Mouse (Mus musculus) embryo, embryonic 10 days (tissue): Measurements from ENCODE around the gene Ptprq.

Experiments
- DNase-seq: peaks from one replicate; pipeline ENCODE4 v3.0.0-alpha.2; 2015; ENCODE audit warnings: low spot score

Gene Ptprq

DNA sequence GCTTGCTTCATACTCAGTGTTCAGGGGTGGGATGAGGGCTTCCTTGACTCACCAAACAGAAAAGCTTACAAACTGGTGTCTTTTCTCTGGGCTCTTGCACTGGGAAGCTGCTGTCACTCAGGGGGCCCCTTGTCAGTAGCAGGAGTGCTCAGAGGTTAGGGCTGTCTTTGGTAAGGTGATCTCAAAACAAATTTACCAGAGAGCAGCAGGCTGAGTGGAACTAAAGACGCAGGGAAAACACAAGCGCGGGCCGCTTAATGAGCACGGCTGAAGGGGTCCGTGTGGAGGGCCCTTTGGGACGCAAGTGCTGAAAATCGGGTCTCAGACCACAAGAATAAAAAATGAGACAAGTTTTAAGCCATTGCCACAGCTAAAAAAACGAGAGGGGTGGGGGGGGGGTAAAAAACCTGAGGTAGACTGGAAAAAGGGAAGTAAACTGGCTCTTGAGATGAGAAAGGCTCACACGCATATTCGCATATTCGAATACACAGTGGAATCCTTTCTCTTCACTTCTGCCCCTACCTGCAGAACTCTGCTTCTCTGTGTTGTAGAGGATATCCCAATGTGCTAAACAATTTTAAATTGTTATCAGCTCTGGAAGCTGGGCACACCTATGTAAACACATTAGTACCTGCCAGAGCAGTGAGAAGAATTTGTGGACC, 231.1 kb downstream of the Ptprq start:
- DNase-seq = peak; percentile 34

DNA sequence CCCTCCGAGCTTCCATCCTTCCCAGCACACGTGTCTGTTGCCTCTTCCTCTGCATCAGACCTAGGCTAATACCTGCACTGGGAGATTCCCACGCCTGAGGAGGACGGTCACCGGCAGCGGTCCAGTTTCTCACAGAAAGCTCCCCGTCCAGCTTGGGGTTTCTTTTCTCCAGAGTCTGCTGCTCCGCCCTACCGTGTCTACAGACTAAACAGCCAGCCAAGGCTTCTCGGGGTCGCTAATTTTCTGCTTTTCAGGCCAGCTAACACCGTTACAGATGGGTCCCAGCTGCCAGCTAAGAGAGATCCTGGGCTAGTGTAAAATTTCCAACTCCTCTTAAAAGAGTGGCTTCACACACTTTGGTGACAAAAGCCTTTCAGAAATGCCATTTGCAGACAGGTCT, 233.1 kb downstream of the Ptprq start:
- DNase-seq = peak; percentile 17

DNA sequence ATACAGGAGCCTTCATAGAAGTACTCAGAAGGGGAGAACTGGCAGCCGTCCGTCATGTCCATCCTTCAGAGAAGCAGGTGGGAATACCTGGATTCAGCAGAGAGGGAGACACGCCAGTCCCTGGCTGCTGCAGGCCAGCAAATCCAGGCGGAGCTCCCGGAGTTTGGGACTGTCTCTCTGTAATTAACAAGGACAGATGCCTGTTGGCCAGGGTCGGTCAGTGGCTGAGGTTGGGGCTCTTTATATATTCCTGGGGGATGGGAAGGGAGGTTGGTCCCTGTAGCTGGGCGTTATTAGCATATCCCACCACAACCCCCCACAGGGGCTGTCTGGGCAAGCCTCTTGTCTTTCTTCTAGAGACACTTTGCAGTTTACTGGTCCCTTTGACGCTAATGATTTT, 234.0 kb downstream of the Ptprq start, which contains the start of gene Myf5:
Gene Myf5, minus strand, starts transcription at position 265 of the 400 bp plus-strand sequence.
- DNase-seq = no peak

DNA sequence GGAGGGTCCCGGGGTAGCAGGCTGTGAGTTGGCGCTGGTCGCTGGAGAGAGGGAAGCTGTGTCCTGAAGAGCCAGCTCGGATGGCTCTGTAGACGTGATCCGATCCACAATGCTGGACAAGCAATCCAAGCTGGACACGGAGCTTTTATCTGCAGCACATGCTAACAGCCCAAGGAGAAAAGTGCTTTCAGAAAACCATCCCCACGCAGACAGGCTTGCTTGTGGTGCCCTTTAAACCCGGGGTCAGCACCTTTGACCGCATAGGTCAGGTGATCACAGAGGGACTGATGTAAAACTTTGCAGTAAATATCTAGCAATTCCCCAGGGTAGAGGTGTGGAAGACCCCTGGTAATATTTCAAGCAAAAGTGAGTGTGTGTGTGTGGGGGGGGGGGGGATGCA, 235.8 kb downstream of the Ptprq start:
- DNase-seq = peak; percentile 75

DNA sequence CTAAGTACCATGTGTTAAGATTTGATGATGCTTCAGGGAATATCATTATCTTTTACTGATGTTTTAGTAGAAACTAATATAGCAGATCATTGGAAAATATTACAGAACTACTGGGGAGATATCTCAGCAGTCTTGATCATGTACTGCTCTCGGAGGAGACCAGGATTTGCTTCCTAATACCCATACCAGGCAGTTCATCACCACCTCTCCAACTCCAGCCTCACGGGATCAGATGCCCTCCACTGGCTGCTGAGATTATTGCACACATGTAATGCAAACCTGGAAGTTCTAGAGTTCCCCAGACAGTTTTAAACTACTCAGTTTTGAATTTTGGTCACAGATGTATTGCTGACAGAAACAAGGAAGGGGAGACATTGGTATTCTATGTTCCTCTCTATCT, 246.4 kb downstream of the Ptprq start:
- no peak for DNase-seq

DNA sequence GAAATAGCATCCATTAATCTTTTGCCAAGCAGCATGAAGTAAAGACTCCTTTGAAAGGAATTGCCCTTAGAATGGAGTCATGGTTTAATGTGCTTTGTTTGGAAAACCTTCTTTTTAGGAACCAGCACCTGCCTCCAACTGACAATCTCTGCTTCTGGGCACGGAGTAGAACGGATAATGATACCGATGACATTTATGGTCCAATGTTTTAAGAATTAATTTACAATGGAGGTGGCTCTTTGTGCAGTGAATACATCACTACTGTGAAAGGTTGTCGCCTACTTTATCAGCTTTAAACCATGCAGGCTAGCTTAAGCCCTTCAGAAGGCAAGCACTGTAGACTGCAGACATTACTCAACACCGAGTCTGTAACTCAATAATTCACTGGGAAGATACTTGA, 248.1 kb downstream of the Ptprq start:
- no peak for DNase-seq

DNA sequence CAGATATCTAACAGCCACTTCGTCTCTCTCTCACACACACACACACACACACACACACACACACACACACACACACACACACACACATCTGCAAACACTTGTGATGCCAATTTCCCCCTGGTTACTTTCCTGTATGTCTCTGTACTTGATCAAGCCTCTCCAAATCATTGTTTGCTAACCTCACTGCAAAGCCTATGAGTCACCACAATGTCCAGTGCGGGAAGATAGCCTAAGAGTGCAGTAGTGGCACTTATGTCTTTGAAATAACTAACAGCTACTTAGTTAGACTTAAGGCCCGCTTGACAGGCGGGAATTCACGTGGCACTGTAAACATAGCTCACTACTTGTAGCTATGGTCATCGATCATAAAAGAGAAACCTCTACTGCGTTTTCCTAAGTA, 252.0 kb downstream of the Ptprq start:
- DNase-seq = no peak
